Mouse (Mus musculus): ENCODE data around the gene Cradd. TPM values are rescaled to one million over a fixed set of nuclear protein-coding genes. Genes with fewer than 3 reads are reported as not detected.

Gene Cradd
- total RNA-seq, 1 experiment from 2014 or later: 19.1 TPM

DNA sequence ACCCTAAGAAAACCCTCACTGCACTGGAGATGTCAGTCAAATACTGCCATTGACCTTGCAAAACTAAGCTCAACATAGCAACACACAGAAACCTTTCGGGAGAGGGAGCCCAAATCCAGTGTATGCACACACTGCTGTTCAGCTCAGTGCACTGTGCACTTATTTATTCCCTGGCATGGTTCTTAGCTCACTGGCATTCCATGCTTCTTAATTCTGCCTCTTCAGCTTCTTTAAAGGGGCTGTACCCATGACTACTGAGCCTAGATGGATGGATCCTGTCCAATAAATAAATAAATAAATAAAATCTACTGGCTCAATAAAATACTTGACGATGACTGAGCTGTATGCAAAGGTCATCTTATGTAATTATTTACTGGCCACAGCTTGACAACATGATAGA is 85.3 kb downstream of the Cradd start:
- DNase-seq: no peak

DNA sequence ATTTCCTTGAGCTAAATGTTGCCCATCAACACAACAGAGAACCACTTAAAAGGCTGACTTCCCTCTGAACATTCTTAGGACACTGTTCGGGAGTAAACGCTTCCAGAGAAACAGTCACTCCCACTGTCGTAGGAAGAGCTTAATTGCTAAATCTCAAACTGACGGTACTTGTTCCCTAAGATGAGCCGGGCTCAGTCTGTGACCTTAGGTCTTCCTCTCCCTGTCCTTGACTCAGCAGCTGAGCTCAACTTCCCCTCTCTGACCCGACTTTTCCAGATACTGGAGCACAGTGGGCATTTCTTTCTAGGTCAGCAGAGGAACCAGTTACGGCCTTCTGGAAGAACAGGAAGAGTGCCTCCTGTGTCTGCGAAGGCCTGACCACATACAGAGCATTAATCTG is 87.7 kb downstream of the Cradd start:
- DNase-seq: no peak

DNA sequence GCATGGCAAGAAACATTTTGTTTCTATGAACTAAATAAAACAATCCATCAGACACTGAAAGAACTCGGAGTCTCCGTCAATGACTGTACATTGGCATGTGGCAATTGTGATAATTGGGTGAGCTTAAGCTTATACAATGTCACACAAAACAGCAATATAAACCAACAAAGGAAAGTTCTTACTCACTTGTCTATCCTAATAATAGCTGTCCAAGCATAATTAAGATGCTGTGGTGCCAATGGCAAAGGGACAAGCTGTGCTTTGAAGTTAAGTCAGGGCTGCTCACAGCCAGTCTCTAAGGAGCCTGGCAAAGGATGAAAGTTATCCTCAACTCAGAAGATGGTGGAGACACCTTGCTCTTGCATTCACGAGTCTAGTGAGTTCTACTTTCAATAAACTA is 89.3 kb downstream of the Cradd start:
- no peak for DNase-seq

DNA sequence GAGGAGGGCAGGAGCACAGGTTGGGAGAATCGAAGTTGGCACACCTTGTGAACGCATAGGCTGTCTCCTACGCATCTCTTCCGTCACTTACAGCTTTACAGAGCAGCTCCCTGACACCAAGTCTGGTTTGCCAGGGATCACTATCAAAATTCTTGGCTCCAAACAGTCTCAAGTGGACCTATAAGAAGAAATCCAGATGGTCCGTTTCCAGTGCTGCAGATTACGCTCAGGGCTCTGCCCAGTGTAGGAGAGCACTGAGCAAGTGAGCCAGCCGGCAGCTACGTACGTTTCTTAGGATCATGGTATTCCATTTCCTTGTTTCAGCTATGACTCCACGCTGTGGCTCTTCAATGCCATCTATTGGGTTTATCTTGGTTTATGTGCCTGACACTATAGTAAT is 90.9 kb downstream of the Cradd start:
- DNase-seq: no peak

DNA sequence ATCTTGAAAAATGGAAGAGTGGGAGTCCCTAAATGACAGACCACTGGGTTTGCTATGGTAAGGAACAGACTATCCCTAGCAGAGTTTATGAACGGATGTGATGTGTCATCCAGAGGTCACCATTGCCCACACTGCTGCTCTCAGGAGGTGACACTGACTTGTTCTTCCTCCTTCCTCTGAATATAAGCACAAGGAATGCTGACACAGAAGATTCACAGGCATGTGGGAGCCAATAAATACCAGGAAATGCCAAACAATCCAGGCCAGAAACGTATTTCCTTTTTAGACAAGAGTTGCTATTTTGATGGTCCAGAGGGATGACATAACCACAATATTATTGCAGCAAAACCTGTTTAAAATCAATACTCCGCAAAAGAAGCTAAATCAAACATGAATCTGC is 91.4 kb downstream of the Cradd start:
- no peak for DNase-seq

DNA sequence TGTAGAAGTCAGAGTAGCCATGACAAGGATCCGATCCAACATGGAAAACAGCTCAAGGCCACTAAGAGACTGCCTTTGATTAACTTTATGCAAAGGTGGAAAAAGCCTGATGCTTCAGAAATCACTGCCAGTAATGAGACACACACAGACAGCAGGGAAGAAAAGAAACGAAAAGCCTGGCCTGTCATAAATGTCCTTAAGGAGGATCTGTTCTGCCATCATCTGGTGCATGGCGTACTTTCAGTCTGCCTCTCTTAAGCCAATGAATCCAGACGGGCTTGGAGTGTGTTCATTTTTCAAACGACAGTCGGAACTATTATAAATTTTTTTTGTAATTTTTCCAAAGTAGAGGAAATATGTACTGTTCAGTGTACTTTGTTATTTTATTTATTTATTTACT is 95.7 kb downstream of the Cradd start:
- no peak for DNase-seq

DNA sequence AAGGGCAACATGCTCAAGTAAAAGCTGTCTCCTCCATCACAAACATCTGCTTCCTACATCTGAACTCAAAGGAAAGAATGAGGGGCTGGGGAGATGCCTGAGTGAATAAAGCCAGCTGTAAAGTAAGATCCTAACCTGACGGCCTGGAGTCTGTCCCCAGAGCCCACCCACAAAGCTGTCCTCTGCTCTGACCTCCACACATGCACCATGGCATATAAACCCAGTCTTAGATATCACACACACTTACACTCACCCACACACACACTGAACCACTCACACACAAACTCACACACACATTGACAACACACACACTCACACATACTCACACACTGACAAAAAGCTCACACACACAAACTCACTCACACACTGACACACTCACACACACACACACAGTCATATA is 96.3 kb downstream of the Cradd start:
- DNase-seq: no peak

DNA sequence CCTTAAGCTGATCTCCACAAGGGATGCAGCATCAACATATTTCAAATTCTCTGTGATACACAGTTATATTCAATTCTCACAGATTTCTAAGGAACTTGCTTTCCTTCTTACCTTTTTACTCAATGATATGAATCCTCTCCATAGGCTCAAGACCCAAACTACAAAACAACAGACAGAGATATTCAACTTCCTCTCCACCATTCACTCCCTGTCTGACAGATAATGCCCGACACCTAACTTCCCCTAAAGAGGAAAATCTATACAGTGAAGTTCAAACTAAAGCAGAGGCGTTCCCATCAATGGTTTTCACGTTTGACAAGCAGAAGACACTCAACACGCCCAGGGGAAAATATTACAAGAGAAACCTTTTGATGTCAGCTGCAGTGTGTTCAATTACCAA is 97.2 kb downstream of the Cradd start:
- no peak for DNase-seq

DNA sequence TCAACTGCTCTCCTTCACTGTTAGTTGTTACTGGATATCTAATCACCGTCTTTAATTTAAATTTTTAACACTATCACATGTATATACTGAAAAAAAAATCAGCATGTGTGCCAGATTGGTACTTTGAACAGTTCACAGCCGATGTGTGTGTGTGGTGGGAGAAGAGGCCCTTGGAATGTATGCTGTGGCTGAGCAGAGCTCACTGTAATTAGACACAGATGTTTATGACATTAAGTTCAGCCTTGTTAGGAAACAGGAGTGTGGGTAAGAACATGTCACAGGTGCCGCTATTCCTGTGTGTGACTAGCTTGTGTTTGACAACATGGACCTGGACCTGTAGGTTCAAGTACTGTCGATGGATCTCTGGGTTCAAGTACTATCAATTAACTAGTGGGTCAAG is 98.9 kb downstream of the Cradd start:
- DNase-seq: no peak

DNA sequence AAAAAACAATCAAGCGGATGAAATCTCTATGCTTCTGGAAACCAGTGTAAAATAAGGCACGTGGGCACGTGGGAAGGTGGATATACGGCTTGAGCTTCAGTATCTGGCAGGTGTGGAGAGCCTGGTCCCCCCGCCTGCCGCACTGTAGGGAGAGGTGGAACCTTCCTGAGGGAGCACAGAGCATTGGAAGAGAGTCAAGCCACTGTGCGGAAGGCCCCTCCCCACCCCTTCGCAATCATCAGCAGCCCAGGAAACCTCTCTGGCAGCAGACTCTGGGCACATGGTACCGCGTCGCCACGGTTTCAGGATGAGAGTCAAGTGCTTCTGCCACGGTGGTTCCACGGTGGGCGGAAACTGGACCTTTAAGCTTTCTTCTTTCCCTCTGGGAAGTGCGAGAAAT is 100.7 kb downstream of the Cradd start:
- no peak for DNase-seq

DNA sequence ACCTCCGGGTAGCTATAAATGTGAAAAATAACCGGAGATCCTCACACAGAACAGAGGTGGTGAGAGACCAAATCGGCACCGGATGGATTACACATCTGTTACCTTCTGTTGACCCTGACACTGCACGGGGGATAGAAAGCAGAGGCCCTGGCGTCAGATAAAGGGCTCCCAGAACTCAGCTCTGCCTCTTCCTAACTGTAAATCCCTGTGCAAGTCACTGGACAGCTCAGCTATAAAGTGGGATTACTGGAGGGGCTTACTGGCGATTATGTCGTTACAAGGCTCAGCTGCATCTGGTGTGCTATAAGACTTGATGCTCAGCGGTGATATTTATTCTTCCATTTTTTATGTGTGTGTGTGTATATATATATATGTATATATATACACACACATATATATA is 102.0 kb downstream of the Cradd start:
- DNase-seq: no peak

DNA sequence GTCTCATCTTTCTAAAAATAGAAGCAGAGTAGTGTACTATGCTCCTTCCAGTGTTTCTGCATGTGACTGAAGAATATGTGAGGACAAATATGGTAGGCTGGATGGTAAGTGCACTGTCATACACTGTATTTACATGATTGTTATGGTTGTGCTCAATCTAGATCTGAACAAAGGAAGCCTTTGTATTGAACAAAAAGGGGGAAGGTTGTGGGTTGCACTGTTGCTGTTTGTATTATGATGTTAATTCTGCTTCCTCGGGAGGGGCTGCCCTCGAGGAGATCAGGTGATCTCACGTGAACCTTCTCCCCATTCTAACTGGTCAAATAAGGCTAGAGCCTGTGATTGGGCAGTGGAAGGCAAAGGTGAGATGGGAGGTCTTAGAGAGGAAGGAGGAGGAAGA is 103.4 kb downstream of the Cradd start:
- no peak for DNase-seq

DNA sequence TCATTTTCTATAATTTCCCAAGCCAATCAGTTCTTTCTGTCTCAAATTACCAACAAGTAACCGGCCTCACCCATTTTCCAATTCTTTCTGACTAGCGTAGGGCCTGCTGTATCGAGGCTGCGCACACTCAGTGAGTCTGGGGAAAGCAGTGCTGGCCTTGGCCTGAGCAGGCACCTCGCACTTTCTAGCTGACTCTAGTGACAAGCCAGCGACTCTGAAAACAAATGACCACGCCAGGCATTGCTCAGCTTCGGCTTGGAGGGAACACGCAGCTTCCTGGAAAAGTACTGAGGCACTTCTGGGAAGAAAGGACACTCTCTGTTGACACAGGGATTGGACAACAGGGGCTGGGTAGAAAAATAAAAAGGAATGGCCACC is 105.3 kb downstream of the Cradd start:
- DNase-seq: peak; percentile 52

DNA sequence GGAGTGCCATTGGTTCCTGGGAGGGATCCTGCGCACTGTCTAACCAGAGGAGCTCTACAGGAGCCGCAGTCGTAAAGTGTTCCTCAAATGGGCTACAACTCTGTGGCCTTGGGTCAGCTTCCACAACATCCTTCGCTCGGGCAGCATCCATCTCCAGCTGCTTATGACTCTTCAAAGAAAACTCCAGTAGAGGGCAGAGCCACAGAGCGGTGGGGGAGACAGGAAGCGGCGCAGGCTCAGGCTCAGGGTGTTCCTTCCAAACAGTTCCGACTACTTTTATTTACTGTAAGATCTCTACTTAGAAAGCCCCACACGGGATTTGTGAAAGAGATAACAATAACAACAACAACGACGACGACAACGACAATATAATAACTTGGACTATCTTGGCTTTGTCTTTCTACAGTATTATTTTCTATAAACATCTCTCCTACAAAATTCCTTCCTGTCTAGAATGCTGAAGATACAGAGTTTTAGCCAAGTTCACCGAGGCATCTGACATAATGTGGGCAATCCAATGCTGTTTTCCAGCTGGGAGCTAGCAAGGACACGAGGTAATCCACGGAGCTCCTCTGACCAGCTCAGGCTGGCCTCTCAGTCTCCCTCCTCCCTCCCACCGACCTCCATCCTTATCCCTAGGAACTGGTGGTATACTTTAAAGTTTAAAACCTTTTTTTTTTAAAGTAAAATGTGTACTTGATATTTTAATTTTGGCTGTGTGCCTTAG is 105.8 kb downstream of the Cradd start:
- no peak for DNase-seq

DNA sequence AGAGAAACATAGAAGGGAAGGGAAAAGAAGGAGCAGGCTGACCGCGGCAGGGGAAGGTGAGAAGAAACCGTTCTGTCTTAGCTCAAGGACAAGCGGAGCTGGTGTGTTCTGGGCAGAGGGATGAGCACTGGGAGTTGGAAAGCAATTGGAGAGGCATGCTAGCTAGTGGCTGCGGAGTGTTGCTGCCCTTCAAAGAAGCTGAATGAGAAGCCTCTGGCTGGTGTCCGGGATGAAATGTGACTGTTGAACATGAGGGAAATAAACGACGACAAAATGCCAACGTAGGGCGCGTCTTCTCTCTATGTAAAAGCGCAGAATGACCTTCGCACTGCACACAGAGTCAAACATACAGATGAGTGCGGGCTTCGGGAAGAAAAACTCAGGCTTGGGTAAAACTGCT is 108.6 kb downstream of the Cradd start:
- no peak for DNase-seq

DNA sequence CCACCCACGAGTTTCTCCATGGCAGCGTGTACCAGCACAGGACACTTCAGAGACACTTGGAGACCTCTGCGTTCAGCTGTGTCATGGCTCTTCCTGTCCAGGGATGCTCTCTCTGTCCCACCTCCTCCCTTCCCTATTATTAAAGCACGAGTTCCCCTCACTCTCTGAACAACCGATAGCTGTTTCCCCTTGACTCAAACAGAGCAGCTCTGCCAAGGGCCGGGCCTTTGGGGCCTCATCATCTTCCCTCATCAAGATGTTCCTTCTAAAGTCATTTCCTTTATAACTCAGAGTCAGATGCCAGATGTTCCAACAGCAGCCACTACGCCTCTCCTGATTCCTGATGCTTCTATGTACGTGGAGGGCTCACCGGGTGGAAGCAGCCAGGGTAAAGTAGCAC is 110.1 kb downstream of the Cradd start:
- DNase-seq: no peak

DNA sequence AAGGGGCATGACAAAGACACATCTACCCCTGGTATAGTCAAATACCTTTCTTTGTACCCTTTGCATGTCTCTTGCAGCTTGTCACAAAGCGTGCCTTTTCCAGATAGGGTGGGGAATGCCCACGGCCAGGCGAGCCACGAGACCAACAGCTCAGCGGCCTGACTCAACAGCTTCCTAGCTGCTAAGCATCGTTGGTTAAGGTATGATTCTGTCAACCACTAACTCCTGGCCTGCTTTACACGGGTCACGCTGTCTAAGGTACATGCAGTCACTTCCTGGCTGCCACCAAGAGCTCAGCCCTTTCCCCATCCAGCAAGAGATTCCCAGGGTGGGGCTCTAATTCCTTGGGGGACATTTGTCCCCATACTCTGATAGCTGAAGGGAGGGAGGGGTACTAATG is 110.6 kb downstream of the Cradd start:
- no peak for DNase-seq

DNA sequence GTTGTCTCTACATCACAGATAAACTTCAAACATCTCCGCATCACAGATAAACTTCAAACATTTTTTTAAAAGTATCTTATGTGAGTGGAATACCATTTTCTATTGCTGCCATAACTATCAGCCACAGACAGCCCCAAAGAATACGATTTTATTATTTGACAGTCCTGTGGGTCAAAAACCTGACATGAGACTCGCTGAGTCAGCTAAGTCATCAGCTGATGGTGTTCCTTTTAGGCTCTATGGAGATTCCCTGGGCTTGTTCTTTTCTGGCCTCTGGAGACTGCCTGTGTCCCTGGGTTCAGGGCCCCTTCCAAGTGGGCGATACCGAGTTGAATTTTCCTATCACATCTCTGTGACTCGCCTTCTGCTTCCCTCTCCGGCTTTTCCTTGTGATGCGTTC is 112.3 kb downstream of the Cradd start:
- no peak for DNase-seq

DNA sequence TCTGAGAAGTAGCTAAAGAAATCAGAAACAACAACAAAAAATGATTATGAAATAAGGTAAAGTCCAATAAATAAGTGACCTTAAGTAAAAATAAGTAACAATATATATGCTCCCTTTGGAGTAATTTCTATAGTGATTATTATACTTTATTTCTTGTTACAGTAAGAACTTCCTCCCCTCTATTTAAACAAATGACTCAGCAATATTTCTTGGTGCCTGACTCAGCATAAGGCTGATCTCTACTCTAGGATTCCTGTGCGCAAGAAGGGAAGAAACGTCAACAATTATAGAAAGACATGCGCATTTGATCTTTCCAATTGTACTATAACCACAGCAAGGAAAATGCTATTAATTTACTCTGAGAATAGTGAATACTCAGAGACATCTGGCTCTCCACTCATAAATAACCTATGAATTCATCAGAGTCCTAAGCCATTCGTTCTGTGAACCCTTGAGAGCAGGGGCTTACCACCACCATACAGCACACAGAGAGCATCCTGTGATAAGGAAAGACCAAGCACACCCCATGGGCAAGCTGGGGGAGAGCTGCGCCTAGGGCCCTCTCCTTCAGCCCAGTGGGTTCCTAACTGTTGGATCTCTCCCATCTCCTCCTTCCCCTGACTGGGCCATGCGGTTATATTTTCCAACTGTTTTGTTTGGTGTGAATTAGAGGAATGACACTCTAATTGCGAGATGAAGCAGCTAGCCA is 113.1 kb downstream of the Cradd start:
- DNase-seq: no peak

DNA sequence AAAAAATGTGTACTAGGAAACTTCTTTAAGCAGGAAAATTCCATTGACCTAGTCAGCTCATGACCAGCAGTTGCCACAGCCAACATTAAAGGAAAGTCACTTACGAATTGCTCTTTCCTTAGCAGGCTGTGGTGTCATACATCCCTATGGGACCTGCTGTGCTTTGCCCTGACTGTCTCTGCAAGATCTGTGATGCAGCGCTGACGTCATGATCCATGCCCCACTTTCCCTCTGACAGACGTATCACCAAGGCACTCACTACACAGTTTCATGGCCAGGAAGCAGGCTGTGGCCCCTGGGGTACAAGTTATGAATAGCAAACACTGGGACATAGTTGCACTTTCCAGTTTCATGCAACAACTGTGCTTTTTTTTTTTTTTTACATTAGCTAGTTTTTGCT is 113.8 kb downstream of the Cradd start:
- DNase-seq: peak; percentile 21

DNA sequence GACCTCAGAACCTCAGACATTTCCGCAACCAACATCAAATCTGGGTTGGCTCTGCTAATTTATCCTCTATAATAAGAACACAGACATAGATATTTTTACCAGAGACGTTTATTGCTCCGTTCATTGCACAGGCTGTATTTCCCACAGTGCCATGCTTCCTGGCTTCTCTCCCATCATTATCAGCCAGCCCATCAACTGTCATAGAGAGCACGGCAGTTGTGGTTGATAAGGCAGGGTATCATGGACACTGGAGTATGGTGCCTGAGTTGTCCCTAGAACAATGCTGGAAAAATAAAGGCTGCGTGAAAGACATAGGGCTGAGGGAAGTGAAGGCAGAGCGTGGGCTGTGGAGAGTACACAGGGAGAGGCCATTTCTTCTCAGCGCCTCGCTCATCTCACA is 116.5 kb downstream of the Cradd start:
- no peak for DNase-seq

DNA sequence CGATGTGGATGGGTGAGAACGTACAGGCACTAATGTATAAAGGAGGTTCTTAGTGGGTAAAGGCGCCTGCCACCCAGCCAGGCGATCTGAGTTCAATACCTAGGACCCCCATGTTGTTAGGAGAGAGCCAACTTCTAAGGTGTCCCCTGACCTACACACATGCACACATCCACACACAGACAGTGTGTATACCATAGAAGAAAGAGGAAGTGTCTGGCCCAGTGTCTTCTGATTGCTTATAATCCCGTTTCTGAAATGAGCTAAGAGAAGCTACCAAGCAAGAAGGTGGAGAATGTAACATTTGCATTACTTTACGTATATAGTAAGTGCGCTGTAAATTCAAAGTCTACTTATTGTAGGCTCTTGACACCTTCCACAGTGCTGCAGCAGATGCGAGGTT is 122.4 kb downstream of the Cradd start:
- no peak for DNase-seq

DNA sequence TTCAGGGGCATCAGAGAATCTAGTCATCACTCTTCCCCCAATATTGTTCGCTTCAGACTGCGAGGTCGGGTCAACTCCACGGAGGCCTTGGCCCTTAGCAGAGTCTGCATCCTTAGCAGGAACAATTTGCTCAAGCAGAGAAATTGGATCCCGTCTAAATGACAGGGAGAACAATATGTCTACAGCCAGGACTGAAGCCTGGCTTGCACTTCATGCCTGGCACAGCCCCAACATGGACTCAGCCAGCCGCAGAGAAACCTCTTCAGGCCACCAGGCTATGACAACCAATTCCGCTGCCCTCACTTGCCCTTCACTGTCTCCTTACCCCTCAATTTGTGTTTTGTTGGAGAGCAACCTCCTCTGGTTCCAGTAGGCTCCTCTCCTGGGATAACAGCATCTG is 123.6 kb downstream of the Cradd start:
- peak; percentile 51 for DNase-seq

DNA sequence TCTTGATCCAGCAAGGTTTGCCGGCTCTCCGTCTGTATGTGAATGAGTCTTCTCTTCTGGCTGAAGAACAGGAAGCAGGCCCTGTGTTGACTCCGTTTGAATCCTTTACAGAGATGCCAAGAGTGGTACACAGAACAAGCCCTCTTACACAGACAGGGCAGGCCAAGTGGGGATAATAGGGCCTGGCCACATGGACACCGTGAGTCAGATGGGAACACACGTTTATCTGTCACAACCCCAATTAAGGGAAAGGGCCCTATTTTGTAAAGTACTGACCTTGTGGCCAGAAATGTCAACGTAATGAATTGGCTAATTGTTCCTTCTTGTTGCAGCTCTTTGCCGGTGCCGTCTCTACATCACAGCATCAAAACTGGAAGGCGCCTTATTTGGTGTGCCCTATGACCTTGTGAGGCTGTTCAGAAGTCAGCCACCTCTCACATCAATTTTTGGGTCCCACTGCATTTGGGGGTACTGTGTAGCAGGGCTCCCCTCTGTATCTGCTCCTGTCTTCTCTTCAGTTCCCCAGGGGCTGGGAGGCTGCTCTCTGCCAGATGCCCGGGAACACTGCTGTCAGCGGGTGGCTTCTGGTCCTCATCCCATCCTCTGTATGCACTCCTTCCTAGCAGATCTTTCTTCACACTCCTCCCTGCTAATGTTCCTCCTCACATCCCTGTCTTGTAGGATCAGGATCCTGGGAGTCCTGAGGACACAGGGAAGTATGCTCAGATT is 124.2 kb downstream of the Cradd start:
- DNase-seq: no peak

Measured in adrenal gland, postnatal 25 days (tissue).